Mouse (Mus musculus) erythroblast, embryonic 14.5 days (primary cell): ENCODE results near the gene Itih2.

Experiments
- GATA1 ChIP-seq: IDR thresholded peaks from 2 replicates; pipeline ENCODE4 v1.6.1; 2012; ENCODE audit warnings: low read length, inconsistent platforms, mixed read lengths
- TAL1 ChIP-seq: IDR thresholded peaks from 3 replicates; pipeline ENCODE4 v1.6.1; 2012; ENCODE audit warnings: low read length, inconsistent platforms, mixed read lengths

DNA sequence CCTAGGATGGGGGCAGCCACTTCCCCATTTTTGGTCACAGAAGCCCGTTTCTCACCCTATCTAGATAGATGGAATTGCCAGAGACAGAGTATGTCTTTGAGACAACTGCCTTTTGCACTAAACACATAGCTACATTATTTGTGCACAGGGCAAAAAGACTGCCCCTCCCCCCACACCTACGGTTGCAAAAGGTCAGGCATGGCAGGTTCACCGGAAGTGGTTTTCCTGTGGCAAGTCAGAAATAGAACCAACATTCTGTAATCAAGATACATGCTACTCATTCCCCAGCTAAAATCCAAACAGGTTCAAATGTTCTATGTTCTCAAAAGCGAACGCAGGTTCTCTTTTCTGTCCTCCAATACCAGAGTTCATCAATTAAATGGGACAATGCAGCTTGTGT lies 21.4 kb upstream of the Itih2 start:
- TF ChIP-seq GATA1 (no peak), TAL1 (no peak)
